Mouse (Mus musculus) frontal cortex, postnatal 14 days (tissue): ENCODE results near the gene Senp8.
A peak's percentile ranks its signal among the peaks of the same experiment; 100 is the strongest.
"Not testable (repeated sequence)": the region's sequence is repeated elsewhere in the genome, so short reads cannot be mapped to it uniquely, and the experiment has no call there.

Source experiments
- DNase-seq, 2 experiments: peaks; one replicate each; pipeline ENCODE4 v3.0.0; 2022; ENCODE audit warnings: low spot score in 2 of 2

Senp8 gene

GRCm38 (mm10) chr9:59750267-59751065 lies at the start of gene Senp8, which contains the start of gene Myo9a:
Gene Senp8 (minus strand): TSS chr9:59750710.
Gene Myo9a (plus strand): TSS chr9:59750896.
- DNase-seq: peak; percentile 99

- not testable (repeated sequence) for DNase-seq
Measured at GRCm38 (mm10) chr9:59766966-59767461, 16.5 kb upstream of the Senp8 start.

- no peak for DNase-seq
Measured at GRCm38 (mm10) chr9:59760515-59760914, 10.0 kb upstream of the Senp8 start.

- not testable (repeated sequence) for DNase-seq
Measured at GRCm38 (mm10) chr9:59757016-59757415, 6.5 kb upstream of the Senp8 start.

- no peak for DNase-seq
Measured at GRCm38 (mm10) chr9:59755199-59755598, 4.7 kb upstream of the Senp8 start.

GRCm38 (mm10) chr9:59751966-59752365 lies 1.5 kb upstream of the Senp8 start:
- DNase-seq: no peak

GRCm38 (mm10) chr9:59751066-59751581 lies 614 bp upstream of the Senp8 start:
- peak in 1 of 2 experiments; percentile 66 for DNase-seq

- no peak for DNase-seq
Measured at GRCm38 (mm10) chr9:59749581-59750265, 787 bp downstream of the Senp8 start.

GRCm38 (mm10) chr9:59748969-59749368 lies 1.5 kb downstream of the Senp8 start:
- DNase-seq: peak in 1 of 2 experiments; percentile 17

GRCm38 (mm10) chr9:59748387-59748786 lies 2.1 kb downstream of the Senp8 start:
- no peak for DNase-seq

GRCm38 (mm10) chr9:59743903-59744302 lies 6.6 kb downstream of the Senp8 start:
- DNase-seq: no peak

GRCm38 (mm10) chr9:59740593-59740992 lies 9.9 kb downstream of the Senp8 start:
- DNase-seq: no peak

- DNase-seq: no peak
Measured at GRCm38 (mm10) chr9:59735394-59735793, 15.1 kb downstream of the Senp8 start.

GRCm38 (mm10) chr9:59733075-59733474 lies 17.4 kb downstream of the Senp8 start:
- no peak for DNase-seq

- DNase-seq: no peak
Measured at GRCm38 (mm10) chr9:59731136-59731535, 19.4 kb downstream of the Senp8 start.

GRCm38 (mm10) chr9:59727569-59728286 lies 22.8 kb downstream of the Senp8 start:
- DNase-seq: no peak

- no peak for DNase-seq
Measured at GRCm38 (mm10) chr9:59725515-59725914, 25.0 kb downstream of the Senp8 start.

GRCm38 (mm10) chr9:59723791-59724442 lies 26.6 kb downstream of the Senp8 start:
- DNase-seq: peak in 1 of 2 experiments; percentile 15

- DNase-seq: peak; percentile 51 to 60
Measured at GRCm38 (mm10) chr9:59723096-59723657, 27.3 kb downstream of the Senp8 start.

GRCm38 (mm10) chr9:59721144-59721543 lies 29.4 kb downstream of the Senp8 start:
- DNase-seq: no peak

GRCm38 (mm10) chr9:59718237-59718636 lies 32.3 kb downstream of the Senp8 start:
- no peak for DNase-seq
